Mouse (Mus musculus): ENCODE data around the gene Srr. TPM values are rescaled to one million over a fixed set of nuclear protein-coding genes. Genes with fewer than 3 reads are reported as not detected.
A peak's percentile ranks its signal among the peaks of the same experiment; 100 is the strongest.

Gene Srr
- polyA plus RNA-seq, 1 experiment from 2014 or later: 11.9 TPM

- ATAC-seq (peak; percentile 29), DNase-seq (ENCODE audit: low spot score) (peak; percentile 36)
- Histone ChIP-seq H3K4me1 (ENCODE audit: insufficient read depth, low read depth, low read length) (no peaks in the 10 kb centered on the region), H3K4me2 (replicated peaks; ENCODE audit: low read depth, low read length) (no peak overlapping the region), H3K9me3 (ENCODE audit: low read length) (no peaks in the 10 kb centered on the region), H3K27me3 (replicated peaks; ENCODE audit: insufficient read depth, low read length) (no peaks in the 10 kb centered on the region), H3K9ac (replicated peaks; ENCODE audit: low read depth) (no peak overlapping the region), H3K4me3 (ENCODE audit: low read depth, low read length) (no peak overlapping the region), H3K27ac (ENCODE audit: low read length) (no peak overlapping the region), H3K36me3 (ENCODE audit: insufficient read depth, low read length) (no peaks in the 10 kb centered on the region)
- TF ChIP-seq EP300 (IDR thresholded peaks at IDR 0.05): no peak
- TF ChIP-seq CTCF (IDR thresholded peaks at IDR 0.05): peak; percentile 72
- 32% methylated on average over 11 of the region's 11 CpGs for WGBS
Observed at GRCm38 (mm10) chr11:74863471-74863870, 62.3 kb downstream of the Srr start.

DNA sequence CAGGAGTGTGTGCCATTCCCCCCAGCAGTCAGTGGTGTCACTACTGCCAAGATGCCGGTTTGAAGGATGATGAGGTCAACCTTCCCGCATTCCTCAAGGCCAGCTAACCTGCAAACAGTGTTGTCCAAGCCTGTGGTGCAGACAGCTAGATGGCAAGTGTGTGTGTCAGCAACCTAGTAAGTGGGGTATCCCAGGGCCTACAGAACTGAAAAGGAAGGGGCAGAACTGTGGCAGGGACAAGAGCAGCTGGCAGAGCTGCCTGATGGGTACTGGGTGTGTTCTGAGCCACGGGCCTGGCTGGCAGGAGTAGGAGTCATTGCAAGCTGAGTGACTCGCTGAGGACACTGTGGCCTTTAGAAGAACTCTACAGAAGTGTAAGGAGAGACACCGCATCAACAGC lies 63.6 kb downstream of the Srr start:
- TF ChIP-seq CTCF (IDR thresholded peaks at IDR 0.05) (no peak), EP300 (IDR thresholded peaks at IDR 0.05) (no peak)
- H3K4me2 ChIP-seq (replicated peaks; ENCODE audit: low read depth, low read length): no peak overlapping the region
- H3K4me3 ChIP-seq (ENCODE audit: low read depth, low read length): no peak overlapping the region
- no peaks in the 10 kb centered on the region for H3K36me3 ChIP-seq (ENCODE audit: insufficient read depth, low read length)
- no peaks in the 10 kb centered on the region for H3K9me3 ChIP-seq (ENCODE audit: low read length)
- no peak overlapping the region for H3K9ac ChIP-seq (replicated peaks; ENCODE audit: low read depth)
- no peaks in the 10 kb centered on the region for H3K4me1 ChIP-seq (ENCODE audit: insufficient read depth, low read depth, low read length)
- WGBS: 61% methylated on average over 5 of the region's 5 CpGs
- ATAC-seq: no peak
- DNase-seq (ENCODE audit: low spot score): no peak
- H3K27me3 ChIP-seq (replicated peaks; ENCODE audit: insufficient read depth, low read length): no peaks in the 10 kb centered on the region
- no peak overlapping the region for H3K27ac ChIP-seq (ENCODE audit: low read length)

DNA sequence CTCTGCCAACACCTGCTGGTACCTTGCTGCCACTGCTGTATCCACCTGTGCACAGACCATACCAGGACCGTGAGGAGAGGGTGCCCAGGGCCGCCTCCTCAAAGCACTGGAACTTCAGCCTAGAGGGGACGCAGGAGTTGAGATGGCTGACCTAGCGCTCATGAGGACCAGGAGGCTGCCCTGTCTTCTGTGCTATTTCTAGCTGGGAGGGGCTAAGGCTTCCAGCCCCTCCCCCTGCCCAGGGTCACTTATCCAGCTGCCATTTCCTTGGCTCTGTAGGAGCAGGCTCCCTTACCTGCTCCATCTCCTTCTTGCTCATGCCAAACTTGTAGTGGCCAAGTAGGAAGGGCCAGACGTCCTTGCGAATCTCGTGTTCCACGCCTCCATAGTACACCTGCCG lies 68.0 kb downstream of the Srr start:
- TF ChIP-seq EP300 (IDR thresholded peaks at IDR 0.05) (no peak), CTCF (IDR thresholded peaks at IDR 0.05) (no peak)
- Histone ChIP-seq H3K9me3 (ENCODE audit: low read length) (no peaks in the 10 kb centered on the region), H3K4me3 (ENCODE audit: low read depth, low read length) (no peak overlapping the region), H3K27ac (ENCODE audit: low read length) (no peak overlapping the region), H3K4me1 (ENCODE audit: insufficient read depth, low read depth, low read length) (no peaks in the 10 kb centered on the region), H3K36me3 (ENCODE audit: insufficient read depth, low read length) (no peaks in the 10 kb centered on the region), H3K27me3 (replicated peaks; ENCODE audit: insufficient read depth, low read length) (no peaks in the 10 kb centered on the region), H3K4me2 (replicated peaks; ENCODE audit: low read depth, low read length) (no peak overlapping the region), H3K9ac (replicated peaks; ENCODE audit: low read depth) (no peak overlapping the region)
- 81% methylated on average over 9 of the region's 9 CpGs for WGBS
- DNase-seq (ENCODE audit: low spot score) (no peak), ATAC-seq (no peak)

Small RNA genes within 50 kb of the gene (microRNA-seq; reads per million reads assigned to microRNA genes)
- gene Mir6926: not detected

Other genes starting within 250 kb of the Srr start
- gene Pafah1b1, start 201.3 kb downstream of the Srr start, polyA plus RNA-seq (2015; fragmentation: Nextera tagmentation; extraction: Ambion mirVana): 49.1 and 60.8 TPM in 2 replicates
- gene Mettl16, start 155.1 kb downstream of the Srr start, polyA plus RNA-seq (2015; fragmentation: Nextera tagmentation; extraction: Ambion mirVana): 13.7 and 18.1 TPM in 2 replicates
- 4.7 and 4.9 TPM in 2 replicates for gene Mnt, start 95.0 kb downstream of the Srr start, polyA plus RNA-seq (2015; fragmentation: Nextera tagmentation; extraction: Ambion mirVana)
- gene Sgsm2, start 28.9 kb downstream of the Srr start, polyA plus RNA-seq (2015; fragmentation: Nextera tagmentation; extraction: Ambion mirVana): 2.5 and 2.6 TPM in 2 replicates
- gene Tsr1, start 27.9 kb downstream of the Srr start, polyA plus RNA-seq (2015; fragmentation: Nextera tagmentation; extraction: Ambion mirVana): 11.4 and 12.7 TPM in 2 replicates
- 9.9 and 11.0 TPM in 2 replicates for gene Smg6, start 125 bp downstream of the Srr start, polyA plus RNA-seq (2015; fragmentation: Nextera tagmentation; extraction: Ambion mirVana)
- gene Hic1, start 243.6 kb upstream of the Srr start, polyA plus RNA-seq (2015; fragmentation: Nextera tagmentation; extraction: Ambion mirVana): 9.9 and 13.4 TPM in 2 replicates

All from lung, postnatal 0 days (tissue).